Mouse (Mus musculus) lung, adult 2 months (tissue): ENCODE data around the gene Ssh2.

Experiments used
- CTCF ChIP-seq: fragments of 200-500 bp; IDR thresholded peaks from 2 replicates; pipeline ENCODE4 v1.5.1; 2011; ENCODE audit warnings: mild to moderate bottlenecking, low read length, control low read depth; ENCODE audit not compliant: insufficient read depth
- POLR2A ChIP-seq: fragments of 200-500 bp; IDR thresholded peaks from 2 replicates; pipeline ENCODE4 v1.6.1; 2011; ENCODE audit warnings: low read depth, mild to moderate bottlenecking, control low read depth, low read length, borderline replicate concordance; ENCODE audit errors: extremely low read depth

DNA sequence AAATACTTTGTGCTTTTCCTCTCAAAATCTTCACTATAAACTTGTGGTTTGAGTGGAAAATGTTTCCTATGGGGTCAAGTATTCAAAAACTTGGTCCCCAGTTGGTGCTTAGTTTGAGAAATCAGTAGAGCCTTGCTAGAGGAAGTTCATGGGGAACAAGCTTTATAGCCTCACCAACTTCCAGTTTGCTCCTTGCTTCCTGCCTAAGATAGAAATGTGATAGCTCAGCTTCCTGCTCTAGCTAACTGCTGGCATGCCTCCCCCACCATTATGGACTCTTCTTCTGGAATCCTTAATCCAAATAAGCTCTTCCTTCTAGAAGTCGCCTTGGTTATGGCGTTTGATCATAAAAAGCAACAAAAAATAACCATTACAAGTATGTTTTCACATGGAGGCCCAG is 190.2 kb downstream of the Ssh2 start:
- TF ChIP-seq CTCF = no peak
- TF ChIP-seq POLR2A = no peak
